Mouse (Mus musculus): Measurements from ENCODE around the gene St3gal6. TPM values are rescaled to one million over a fixed set of nuclear protein-coding genes. Genes with fewer than 3 reads are reported as not detected.

The St3gal6 gene
- polyA plus RNA-seq, 1 experiment = 6.9 TPM

GRCm38 (mm10) chr16:58450648-58451047 lies 73.4 kb downstream of the St3gal6 start:
- 73% methylated on average over 6 of the region's 6 CpGs for WGBS
- no peak for DNase-seq (ENCODE audit: low read depth, low spot score)

- DNase-seq (ENCODE audit: low read depth, low spot score) = no peak
- WGBS = 93% methylated on average over 4 of the region's 4 CpGs
Observed at GRCm38 (mm10) chr16:58449073-58449472, 75.0 kb downstream of the St3gal6 start.

- DNase-seq (ENCODE audit: low read depth, low spot score) = no peak
- WGBS = 54% methylated on average over 4 of the region's 4 CpGs
Observed at GRCm38 (mm10) chr16:58446281-58447259, 77.5 kb downstream of the St3gal6 start.

DNA sequence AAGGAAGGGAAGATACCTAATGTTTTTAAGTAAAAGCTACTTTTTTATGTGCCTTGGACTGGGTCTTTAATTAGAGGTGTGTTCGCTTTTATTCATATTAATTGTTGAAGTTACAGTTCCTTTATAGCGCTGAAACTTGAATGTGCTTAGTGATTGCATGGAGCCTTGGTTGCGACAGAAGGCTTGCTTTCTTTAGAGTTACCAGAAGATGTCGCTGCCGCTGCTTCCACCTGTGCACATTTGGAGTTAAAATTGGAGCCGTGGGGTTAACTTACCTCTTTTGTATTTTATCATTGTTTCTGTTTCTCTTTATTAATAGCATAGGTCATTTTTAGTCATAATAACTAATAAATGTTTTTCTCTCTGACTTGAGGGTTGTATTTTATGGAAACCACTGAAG lies 79.3 kb downstream of the St3gal6 start:
- WGBS = 66% methylated on average over 6 of the region's 6 CpGs
- no peak for DNase-seq (ENCODE audit: low read depth, low spot score)

DNA sequence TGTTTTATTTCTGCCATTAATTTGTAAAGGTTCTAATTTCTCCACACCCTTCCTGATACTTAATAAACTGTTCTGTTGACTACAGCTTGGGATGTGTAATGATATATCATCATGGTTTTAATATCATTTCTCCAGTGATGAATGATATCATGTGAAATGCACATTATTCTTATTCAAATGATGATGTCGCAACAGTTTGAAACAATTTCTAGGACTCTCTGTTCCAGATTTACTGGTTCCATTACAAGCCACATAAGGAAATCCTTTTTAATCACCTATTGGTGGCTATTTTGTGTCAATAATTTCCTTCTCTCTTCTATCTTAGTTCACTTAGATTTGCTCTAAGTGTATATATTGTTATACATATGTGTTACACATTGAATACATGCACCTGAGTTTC lies 91.7 kb downstream of the St3gal6 start:
- no peak for DNase-seq (ENCODE audit: low read depth, low spot score)
- 91% methylated on average over 1 of the region's 1 CpGs for WGBS

- WGBS = 70% methylated on average over 7 of the region's 7 CpGs
- DNase-seq (ENCODE audit: low read depth, low spot score) = no peak
Observed at GRCm38 (mm10) chr16:58430246-58430645, 93.8 kb downstream of the St3gal6 start.

DNA sequence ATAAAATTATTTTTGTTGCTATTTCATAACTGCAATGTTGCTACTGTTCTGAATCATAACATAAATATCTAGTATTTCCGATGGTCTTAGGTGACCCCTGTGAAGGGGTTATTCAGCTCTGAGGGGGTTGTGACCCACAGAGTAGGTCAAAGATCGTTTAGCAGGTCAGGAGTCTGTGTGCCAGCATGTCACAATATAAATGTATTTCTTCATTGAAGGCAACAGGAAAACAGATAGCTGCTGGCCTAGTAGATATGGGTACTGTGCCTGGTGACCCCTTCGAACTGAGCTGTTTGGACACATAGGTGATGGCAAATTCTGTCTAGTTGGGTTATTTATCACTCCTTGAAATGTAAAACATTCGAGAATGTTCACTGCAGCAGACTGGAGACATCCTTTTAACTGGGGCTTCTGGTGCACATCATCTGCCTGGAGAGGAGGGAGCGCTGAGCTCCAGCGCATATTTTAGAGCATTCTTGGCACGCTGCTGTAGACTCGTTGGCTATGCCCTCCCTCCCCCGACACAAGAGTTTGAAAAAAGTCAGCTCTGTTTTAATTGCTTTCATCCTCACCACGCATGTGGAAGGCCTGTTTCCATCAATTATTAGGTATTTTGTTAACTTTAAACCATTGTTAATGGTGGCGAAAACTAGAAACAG lies 102.2 kb downstream of the St3gal6 start:
- WGBS = 59% methylated on average over 11 of the region's 11 CpGs
- DNase-seq (ENCODE audit: low read depth, low spot score) = no peak

Other genes with a start within 250 kb of the St3gal6 start
- gene Dcbld2, start 115.8 kb downstream of the St3gal6 start, polyA plus RNA-seq (2012; rRNA removed) = 3.7 and 4.5 TPM in 2 replicates
- gene Gm813, start 92.7 kb upstream of the St3gal6 start, polyA plus RNA-seq (2012; rRNA removed) = not detected in 2 replicates
- not detected in 2 replicates for gene E330017A01Rik, start 114.5 kb upstream of the St3gal6 start, polyA plus RNA-seq (2012; rRNA removed)
- gene Cpox, start 146.0 kb upstream of the St3gal6 start, polyA plus RNA-seq (2012; rRNA removed) = 11.6 and 17.1 TPM in 2 replicates
- 0.23 and 0.35 TPM in 2 replicates for gene Gpr15, start 194.8 kb upstream of the St3gal6 start, polyA plus RNA-seq (2012; rRNA removed)
- 39.0 and 58.6 TPM in 2 replicates for gene Cldnd1, start 203.7 kb upstream of the St3gal6 start, polyA plus RNA-seq (2012; rRNA removed)
- not detected in 2 replicates for gene Olfr172, start 238.9 kb upstream of the St3gal6 start, polyA plus RNA-seq (2012; rRNA removed)

Measured in large intestine, adult 2 months (tissue).